In the genomic region with DNA sequence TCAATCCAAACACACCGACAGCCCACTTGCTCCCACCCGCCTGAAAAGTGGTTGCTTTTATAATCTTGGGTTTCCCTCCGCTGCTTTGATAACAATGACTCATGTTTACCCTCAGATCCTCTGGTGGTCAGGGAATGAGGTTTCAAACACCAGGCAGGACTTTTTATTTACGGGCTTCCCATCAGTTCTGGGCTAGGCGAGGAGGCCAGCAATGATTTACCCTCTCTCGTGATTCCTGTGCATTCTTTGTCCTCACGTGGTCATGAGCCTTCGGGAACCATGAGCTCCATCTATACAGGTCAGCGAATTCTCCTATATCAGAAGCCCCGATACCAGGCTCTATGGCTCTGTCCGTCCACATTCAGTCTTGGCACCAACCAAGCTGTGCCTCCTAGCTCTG, we compare ENCODE assay signal across 21 mouse cellular contexts. TPM values are rescaled to one million over a fixed set of nuclear protein-coding genes. Genes with fewer than 3 reads are reported as not detected.
DNase-seq lines count a peak whose midpoint lies in the region; ATAC-seq lines count a peak whose summit lies in the region.
"Had no signal": no experiment of that assay in that cellular context is flagged by ENCODE, and none has a peak within 500 bp of the region (broad histone marks: within the 10 kb centered on the region; RNA-seq: fewer than 3 reads in every experiment).

No protein-coding gene starts in this region.

- peak overlapping the region; percentile 16; the same call in 1 of the 2 replicates for H3K4me2 ChIP-seq in kidney, embryonic 16.5 days (replicated peaks; ENCODE audit: low read depth, low read length)
- H3K4me2 ChIP-seq: embryonic facial prominence, embryonic 12.5 days; forebrain, embryonic 15.5 days; heart, embryonic 11.5 days; heart, embryonic 15.5 days; hindbrain, embryonic 13.5 days had no signal

- H3K27me3 ChIP-seq in kidney, embryonic 16.5 days (ENCODE audit: insufficient read depth, low read length), result no peaks in the 10 kb centered on the region
- H3K27me3 ChIP-seq: embryonic facial prominence, embryonic 12.5 days; forebrain, embryonic 15.5 days; hindbrain, embryonic 13.5 days had no signal

- WGBS in kidney, embryonic 16.5 days, result 25% methylated on average over 11 of the region's 11 CpGs

- no peaks in the 10 kb centered on the region for H3K36me3 ChIP-seq in kidney, embryonic 16.5 days (ENCODE audit: insufficient read depth, low read length)
- H3K36me3 ChIP-seq: embryonic facial prominence, embryonic 12.5 days; forebrain, embryonic 15.5 days; heart, embryonic 15.5 days; hindbrain, embryonic 13.5 days had no signal

- peak; percentile 62; the same call in 1 of the 2 replicates for ATAC-seq in kidney, embryonic 16.5 days (ENCODE audit: low FRiP score, low TSS enrichment)
- ATAC-seq: forebrain, embryonic 15.5 days; hindbrain, postnatal 0 days had no signal

- no peak overlapping the region for H3K9ac ChIP-seq in kidney, embryonic 16.5 days (replicated peaks; ENCODE audit: low read length)
- H3K9ac ChIP-seq: embryonic facial prominence, embryonic 12.5 days; forebrain, embryonic 15.5 days; heart, embryonic 15.5 days; hindbrain, embryonic 13.5 days had no signal

- H3K4me1 ChIP-seq in kidney, embryonic 16.5 days (ENCODE audit: insufficient read depth, low read length), result peaks cover 19% of the 10 kb centered on the region
- H3K4me1 ChIP-seq: embryonic facial prominence, embryonic 12.5 days had no signal

- no peak overlapping the region for H3K4me3 ChIP-seq in kidney, embryonic 16.5 days (ENCODE audit: low read length)
- H3K4me3 ChIP-seq: embryonic facial prominence, embryonic 12.5 days; forebrain, embryonic 15.5 days; heart, embryonic 15.5 days; hindbrain, embryonic 13.5 days had no signal

- DNase-seq in heart, adult 11 months, result peak; percentile 79
- DNase-seq in heart, adult 9 months (ENCODE audit: low spot score in 2 of 2), result no peak
- DNase-seq in 416B (ENCODE audit: low read depth), result peak; percentile 4
- DNase-seq in yolk sac, embryonic 10.5 days (ENCODE audit: low spot score), result peak; percentile 61
- no peak for DNase-seq in B cell, adult 2 months
- no peak for DNase-seq in urinary bladder, adult 18-20 months (ENCODE audit: low spot score in 2 of 2)
- DNase-seq: adrenal gland, adult 2 months; adrenal gland, postnatal 36 days; cerebellum, adult 2 months; cerebellum, postnatal 10 days; gastrocnemius, postnatal 36 days; heart, adult 18-20 months; heart, postnatal 14 days had no signal

- no peak overlapping the region; the same call in 1 of the 2 replicates for H3K27ac ChIP-seq in kidney, embryonic 16.5 days (ENCODE audit: low read length)
- H3K27ac ChIP-seq: embryonic facial prominence, embryonic 12.5 days; forebrain, embryonic 15.5 days; heart, embryonic 15.5 days; hindbrain, embryonic 13.5 days; hindbrain, postnatal 0 days had no signal

- no peaks in the 10 kb centered on the region for H3K9me3 ChIP-seq in kidney, embryonic 16.5 days (ENCODE audit: low read length)
- H3K9me3 ChIP-seq: embryonic facial prominence, embryonic 12.5 days; forebrain, embryonic 15.5 days; heart, embryonic 15.5 days; hindbrain, embryonic 13.5 days had no signal

RNA-seq across cellular contexts. Expression of a gene that starts 3.0 kb away (rescaled TPM):
- 21.4 and 25.4 TPM in 2 replicates for polyA plus RNA-seq in kidney, embryonic 16.5 days (2015; fragmentation: Nextera tagmentation; extraction: Ambion mirVana)
- polyA plus RNA-seq: embryonic facial prominence, embryonic 12.5 days; forebrain, embryonic 11.5 days; heart, embryonic 11.5 days; heart, embryonic 15.5 days had no signal

Comparison
In these comparisons a context has a peak if more than half of its experiments do, and no peak if none do; other contexts are left out.
1. DNase-seq: peak in heart, adult 11 months (single experiment), 416B (single experiment) and yolk sac, embryonic 10.5 days (single experiment); none in heart, adult 9 months (0 of 2), B cell, adult 2 months (0 of 2) and urinary bladder, adult 18-20 months (0 of 2).